Mouse (Mus musculus) hindbrain, embryonic 16.5 days (tissue): ENCODE data around the gene Gramd2. TPM values are rescaled to one million over a fixed set of nuclear protein-coding genes. Genes with fewer than 3 reads are reported as not detected.

ENCODE experiments used
- ATAC-seq: fragments of 200-750 bp; cut with Nextera tagmentation; 2 replicates; pipeline ENCODE4 v1.8.0; 2017; ENCODE audit warnings: moderate TSS enrichment, moderate library complexity
- H3K27ac ChIP-seq: fragments of 300-500 bp; sonication (generic); 2 replicates; pipeline ENCODE4 v1.5.1; 2014; ENCODE audit warnings: low read depth, mild to moderate bottlenecking, control low read depth, low read length, moderate library complexity
- H3K27me3 ChIP-seq: fragments of 300-500 bp; sonication (generic); replicated peaks from 2 replicates; pipeline ENCODE4 v1.6.1; 2014; ENCODE audit warnings: low read length; ENCODE audit not compliant: control insufficient read depth, insufficient read depth
- H3K36me3 ChIP-seq: fragments of 300-500 bp; sonication (generic); 2 replicates; pipeline ENCODE4 v1.6.1; 2014; ENCODE audit warnings: mild to moderate bottlenecking, low read length, moderate library complexity, mixed read lengths; ENCODE audit not compliant: control insufficient read depth, insufficient read depth
- H3K4me1 ChIP-seq: fragments of 300-500 bp; sonication (generic); 2 replicates; pipeline ENCODE4 v1.6.1; 2014; ENCODE audit warnings: low read depth, low read length; ENCODE audit not compliant: control insufficient read depth, insufficient read depth
- H3K4me2 ChIP-seq: fragments of 300-500 bp; sonication (generic); 2 replicates; pipeline ENCODE4 v1.6.1; 2014; ENCODE audit warnings: mild to moderate bottlenecking, low read length, control low read depth, moderate library complexity
- H3K4me3 ChIP-seq: fragments of 300-500 bp; sonication (generic); 2 replicates; pipeline ENCODE4 v1.5.1; 2014; ENCODE audit warnings: mild to moderate bottlenecking, low read length, control low read depth, moderate library complexity
- H3K9ac ChIP-seq: fragments of 300-500 bp; sonication (generic); 2 replicates; pipeline ENCODE4 v1.6.1; 2014; ENCODE audit warnings: low read depth, mild to moderate bottlenecking, control low read depth, low read length, moderate library complexity
- H3K9me3 ChIP-seq: fragments of 300-500 bp; sonication (generic); 2 replicates; pipeline ENCODE4 v1.6.1; 2014; ENCODE audit warnings: mild to moderate bottlenecking, low read length, moderate library complexity; ENCODE audit not compliant: control insufficient read depth
- WGBS: fragments of 180-500 bp; shearing (Covaris S2); extraction: QIAGEN DNeasy Blood & Tissue Kit; methylation state at CpG from one replicate; pipeline ENCODE4 v1.1.7; 2014; 5-methylcytosine and 5-hydroxymethylcytosine counted together
- polyA plus RNA-seq: library from polyadenylated mRNA; unstranded; fragments of >200 nt; fragmentation: Nextera tagmentation; extraction: Ambion mirVana; gene quantifications from 2 replicates; pipeline ENCODE4 v1.2.1, GENCODE M21; 2015

Gene Gramd2
- polyA plus RNA-seq, 1 experiment from 2014 or later: 5.4 TPM

DNA sequence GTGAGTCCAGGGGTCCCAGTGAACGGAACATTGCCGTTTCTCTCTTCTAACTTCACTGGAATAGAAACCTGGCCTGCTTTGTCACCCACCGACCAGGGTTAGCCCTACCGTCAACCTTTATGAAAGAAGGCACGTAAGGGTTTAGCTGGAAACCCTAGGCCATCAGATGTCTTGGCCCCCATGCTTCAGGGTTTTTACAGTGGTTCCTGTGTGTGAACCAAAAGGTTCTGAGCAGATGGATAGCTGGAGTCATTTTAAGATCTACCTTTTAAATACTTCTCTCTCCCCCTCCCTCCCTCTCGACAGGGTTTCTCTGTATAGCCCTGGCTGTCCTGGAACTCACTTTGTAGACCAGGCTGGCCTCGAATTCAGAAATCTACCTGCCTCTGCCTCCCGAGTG is 13.9 kb upstream of the Gramd2 start:
- no peak overlapping the region for H3K9ac ChIP-seq
- no peak overlapping the region for H3K4me2 ChIP-seq
- 95% methylated on average over 8 of the region's 8 CpGs for WGBS
- H3K9me3 ChIP-seq: no peaks in the 10 kb centered on the region
- no peak overlapping the region for H3K4me3 ChIP-seq
- peaks cover 12% of the 10 kb centered on the region for H3K4me1 ChIP-seq
- no peak for ATAC-seq
- H3K27ac ChIP-seq: no peak overlapping the region
- H3K27me3 ChIP-seq: no peaks in the 10 kb centered on the region
- peaks cover 42% of the 10 kb centered on the region for H3K36me3 ChIP-seq

DNA sequence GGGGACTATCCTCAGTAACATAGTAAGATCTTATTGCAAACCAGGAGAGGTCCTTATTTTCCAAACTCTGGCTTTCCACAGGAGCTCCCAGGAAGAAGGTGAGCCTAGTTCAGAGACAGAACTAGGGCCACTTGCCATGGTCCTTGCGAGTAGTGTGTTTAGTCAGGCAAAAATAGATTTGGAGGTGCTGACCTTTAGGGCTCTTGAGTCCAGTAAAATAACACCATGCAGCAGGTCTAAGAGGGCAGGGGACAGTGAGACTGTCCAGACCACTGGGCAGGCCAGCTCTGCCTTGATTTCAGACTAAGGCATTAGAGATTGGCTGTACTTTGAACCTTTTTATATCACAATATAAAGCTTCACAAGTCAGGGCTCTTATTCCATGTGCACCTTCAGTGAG is 13.1 kb upstream of the Gramd2 start:
- no peak overlapping the region for H3K27ac ChIP-seq
- 83% methylated on average over 1 of the region's 1 CpGs for WGBS
- H3K9me3 ChIP-seq: no peaks in the 10 kb centered on the region
- no peak overlapping the region for H3K4me3 ChIP-seq
- no peak overlapping the region for H3K9ac ChIP-seq
- peaks cover 49% of the 10 kb centered on the region for H3K36me3 ChIP-seq
- H3K4me1 ChIP-seq: peaks cover 4% of the 10 kb centered on the region
- ATAC-seq: no peak
- H3K4me2 ChIP-seq: no peak overlapping the region
- H3K27me3 ChIP-seq: no peaks in the 10 kb centered on the region

DNA sequence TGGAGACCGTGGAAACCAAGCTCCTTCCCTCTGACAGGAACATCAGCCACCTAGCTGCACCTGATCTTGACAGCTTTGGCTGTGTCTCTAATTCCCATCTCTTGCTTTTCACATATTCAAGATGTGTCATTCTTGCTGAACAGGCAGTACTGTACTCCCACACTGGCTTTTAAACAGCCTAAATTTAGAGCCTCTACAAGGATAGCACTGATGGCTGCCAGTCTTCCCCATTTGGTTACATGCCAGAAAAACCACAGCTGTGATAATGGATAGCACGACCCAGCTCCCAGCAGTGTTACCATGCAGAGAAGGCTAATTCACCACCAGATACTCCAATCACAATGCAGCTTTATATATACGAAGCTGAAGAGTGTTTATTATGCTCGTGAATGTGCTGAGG is 12.7 kb upstream of the Gramd2 start:
- WGBS: 65% methylated on average over 4 of the region's 4 CpGs
- no peak overlapping the region for H3K4me2 ChIP-seq
- H3K27me3 ChIP-seq: no peaks in the 10 kb centered on the region
- no peak for ATAC-seq
- no peaks in the 10 kb centered on the region for H3K9me3 ChIP-seq
- H3K9ac ChIP-seq: no peak overlapping the region
- H3K4me3 ChIP-seq: no peak overlapping the region
- peaks cover 54% of the 10 kb centered on the region for H3K36me3 ChIP-seq
- no peak overlapping the region for H3K27ac ChIP-seq
- H3K4me1 ChIP-seq: peaks cover 3% of the 10 kb centered on the region

GRCm38 (mm10) chr9:59667904-59668303 is 12.0 kb upstream of the Gramd2 start:
- Histone ChIP-seq H3K27me3 (no peaks in the 10 kb centered on the region), H3K4me2 (no peak overlapping the region), H3K4me1 (peaks cover 3% of the 10 kb centered on the region), H3K36me3 (peaks cover 60% of the 10 kb centered on the region), H3K9me3 (no peaks in the 10 kb centered on the region), H3K27ac (no peak overlapping the region), H3K9ac (no peak overlapping the region), H3K4me3 (no peak overlapping the region)
- WGBS: 88% methylated on average over 6 of the region's 6 CpGs
- no peak for ATAC-seq

- ATAC-seq: no peak
These were observed 11.5 kb upstream of the Gramd2 start for GRCm38 (mm10) chr9:59668473-59668872.

DNA sequence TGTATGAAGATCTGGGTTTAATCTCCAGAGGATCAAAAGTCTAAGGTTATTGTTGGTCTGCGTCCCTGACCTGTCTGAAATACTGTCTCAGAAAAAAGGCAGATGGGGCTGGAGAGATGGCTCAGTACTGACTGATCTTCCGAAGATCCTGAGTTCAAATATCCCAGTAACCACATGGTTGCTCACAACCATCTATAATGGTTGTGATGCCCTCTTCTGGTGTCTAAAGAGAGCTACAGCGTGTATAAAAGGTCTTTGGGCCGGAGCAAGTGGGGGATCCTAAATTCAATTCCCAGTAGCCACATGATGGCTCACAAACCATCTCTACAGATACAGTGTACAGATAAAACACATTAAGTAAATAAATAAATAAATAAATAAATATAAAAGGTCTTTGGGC is 10.8 kb upstream of the Gramd2 start:
- WGBS: 78% methylated on average over 4 of the region's 4 CpGs
- H3K27me3 ChIP-seq: no peaks in the 10 kb centered on the region
- ATAC-seq: no peak
- no peak overlapping the region for H3K4me3 ChIP-seq
- H3K9ac ChIP-seq: no peak overlapping the region
- H3K27ac ChIP-seq: no peak overlapping the region
- peaks cover 70% of the 10 kb centered on the region for H3K36me3 ChIP-seq
- H3K4me2 ChIP-seq: no peak overlapping the region
- peaks cover under 1% of the 10 kb centered on the region for H3K4me1 ChIP-seq
- H3K9me3 ChIP-seq: no peaks in the 10 kb centered on the region

More at GRCm38 (mm10) chr9:59668473-59668872, 11.5 kb upstream of the Gramd2 start:
- no peak overlapping the region for H3K4me3 ChIP-seq
- peaks cover 3% of the 10 kb centered on the region for H3K4me1 ChIP-seq
- no peaks in the 10 kb centered on the region for H3K27me3 ChIP-seq
- WGBS: 67% methylated on average over 7 of the region's 7 CpGs
- no peak overlapping the region for H3K4me2 ChIP-seq
- H3K36me3 ChIP-seq: peaks cover 65% of the 10 kb centered on the region
- H3K27ac ChIP-seq: no peak overlapping the region
- no peak overlapping the region for H3K9ac ChIP-seq
- no peaks in the 10 kb centered on the region for H3K9me3 ChIP-seq

DNA sequence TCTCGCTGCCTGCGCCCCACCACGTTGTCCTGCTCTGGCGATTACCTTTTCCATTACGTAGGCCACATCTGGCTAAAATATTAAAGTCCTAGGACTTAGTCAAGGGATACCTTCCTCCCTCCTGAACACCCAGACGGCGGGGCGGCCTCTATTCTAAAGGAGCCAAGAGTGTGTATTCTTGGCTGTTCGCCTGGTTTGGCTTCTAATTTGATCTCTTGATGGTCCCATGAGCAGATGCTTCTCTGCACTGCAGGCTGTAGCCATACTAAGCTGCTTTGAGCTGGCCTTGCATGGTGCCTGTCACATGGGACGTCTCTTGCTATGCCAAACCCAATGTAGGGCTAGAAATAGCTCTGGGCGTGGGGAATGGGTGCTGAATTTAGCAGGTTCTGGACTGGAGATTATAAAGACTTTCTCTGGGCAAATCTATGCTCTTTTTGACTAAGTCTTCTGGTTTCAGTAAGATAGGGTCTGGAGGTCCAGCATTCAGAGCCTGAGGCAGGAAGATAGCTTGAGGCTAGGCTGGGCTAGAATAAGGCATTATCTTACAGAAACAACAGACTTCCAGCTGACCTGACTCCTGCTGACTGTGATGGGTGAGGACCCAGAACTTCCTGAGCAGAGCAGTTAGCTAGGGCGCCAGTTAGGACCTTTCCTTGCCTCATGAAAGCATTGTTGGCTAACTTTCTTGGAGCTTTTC is 7.6 kb upstream of the Gramd2 start:
- WGBS: 87% methylated on average over 12 of the region's 12 CpGs
- no peak overlapping the region; the same call in 1 of the 2 replicates for H3K9ac ChIP-seq
- H3K27me3 ChIP-seq: no peaks in the 10 kb centered on the region
- H3K4me3 ChIP-seq: no peak overlapping the region
- no peaks in the 10 kb centered on the region for H3K4me1 ChIP-seq
- H3K9me3 ChIP-seq: no peaks in the 10 kb centered on the region
- no peak overlapping the region for H3K27ac ChIP-seq
- no peak for ATAC-seq
- no peak overlapping the region for H3K4me2 ChIP-seq
- peaks cover 77% of the 10 kb centered on the region for H3K36me3 ChIP-seq

- no peaks in the 10 kb centered on the region for H3K4me1 ChIP-seq
- peaks cover 76% of the 10 kb centered on the region for H3K36me3 ChIP-seq
- H3K4me2 ChIP-seq: no peak overlapping the region
- H3K4me3 ChIP-seq: no peak overlapping the region
- no peaks in the 10 kb centered on the region for H3K27me3 ChIP-seq
- H3K27ac ChIP-seq: no peak overlapping the region
- H3K9me3 ChIP-seq: no peaks in the 10 kb centered on the region
- H3K9ac ChIP-seq: no peak overlapping the region
- 76% methylated on average over 2 of the region's 2 CpGs for WGBS
- ATAC-seq: no peak
These were observed 6.5 kb upstream of the Gramd2 start for GRCm38 (mm10) chr9:59673427-59673826.

DNA sequence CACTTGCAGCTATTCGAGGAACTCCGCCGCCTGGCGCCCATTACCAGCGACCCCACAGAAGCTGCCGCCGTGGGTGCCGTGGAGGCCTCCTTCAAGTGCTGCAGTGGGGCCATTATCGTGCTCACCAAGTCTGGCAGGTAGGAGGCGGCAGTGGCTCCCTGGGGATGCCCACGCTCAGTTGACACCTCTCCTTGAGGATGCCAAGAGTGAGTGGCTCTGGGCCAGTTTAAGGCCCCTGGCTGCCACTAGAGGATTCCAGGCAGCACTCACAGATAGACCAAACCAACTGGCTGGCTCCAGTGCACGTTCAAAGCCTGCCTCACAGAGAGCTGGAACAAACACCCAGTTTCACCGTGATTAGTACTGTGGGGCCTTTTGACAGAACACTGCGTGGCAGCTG is 4.3 kb upstream of the Gramd2 start:
- H3K9ac ChIP-seq: no peak overlapping the region
- no peak overlapping the region for H3K4me2 ChIP-seq
- H3K27ac ChIP-seq: no peak overlapping the region
- H3K36me3 ChIP-seq: peaks cover 70% of the 10 kb centered on the region
- no peaks in the 10 kb centered on the region for H3K9me3 ChIP-seq
- WGBS: 84% methylated on average over 14 of the region's 14 CpGs
- no peak overlapping the region for H3K4me3 ChIP-seq
- no peaks in the 10 kb centered on the region for H3K27me3 ChIP-seq
- H3K4me1 ChIP-seq: peaks cover 8% of the 10 kb centered on the region; the same call in 1 of the 2 replicates
- ATAC-seq: no peak
